8 mouse cellular contexts compared by ENCODE assay signal in the genomic region with DNA sequence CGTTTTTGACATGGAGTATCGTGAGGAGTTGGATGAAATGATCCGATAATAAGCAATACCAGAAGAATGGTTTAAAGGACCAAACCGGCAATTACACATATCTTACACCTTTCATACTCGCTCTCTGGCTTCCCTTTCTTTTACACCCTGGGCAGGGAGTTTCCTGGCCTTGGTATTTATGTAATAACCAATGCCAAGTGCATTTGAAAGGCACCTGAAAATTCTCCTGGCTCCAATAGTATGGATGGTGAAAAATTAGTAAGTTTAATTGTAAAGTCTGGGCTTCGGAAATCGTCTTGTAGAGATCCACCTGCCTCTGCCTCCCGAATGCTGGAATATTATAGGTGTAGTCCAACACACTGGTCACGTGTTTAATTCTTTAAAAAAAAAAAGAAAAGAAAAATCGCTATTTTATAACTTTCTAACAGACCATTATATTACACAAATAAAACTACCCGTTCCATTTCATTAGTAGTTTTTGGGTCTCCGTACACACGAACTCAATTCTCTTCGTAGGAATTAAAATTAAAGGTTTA. TPM values are rescaled to one million over a fixed set of nuclear protein-coding genes. Genes with fewer than 3 reads are reported as not detected.
DNase-seq lines count a peak whose midpoint lies in the region; ATAC-seq lines count a peak whose summit lies in the region.

No protein-coding gene starts in this region.

- H3K36me3 ChIP-seq in kidney, embryonic 15.5 days: no peaks in the 10 kb centered on the region
- no peaks in the 10 kb centered on the region for H3K36me3 ChIP-seq in macrophage (ENCODE audit: inconsistent target)

- H3K4me1 ChIP-seq in kidney, embryonic 15.5 days: peaks cover 25% of the 10 kb centered on the region

- peak overlapping the region; percentile 40 for H3K9ac ChIP-seq in kidney, embryonic 15.5 days

- no peaks in the 10 kb centered on the region for H3K79me2 ChIP-seq in macrophage (ENCODE audit: inconsistent target)

- H3K27me3 ChIP-seq in kidney, embryonic 15.5 days: no peaks in the 10 kb centered on the region

- peak overlapping the region; percentile 63 for H3K4me3 ChIP-seq in kidney, embryonic 15.5 days (replicated peaks)
- H3K4me3 ChIP-seq in macrophage (ENCODE audit: inconsistent target): peak overlapping the region; percentile 63

- intact Hi-C loops in heart, postnatal 10 days (cut with DNase I): loop anchor here (2.0 kb wide), 1 partner anchor 32 kb away; no protein-coding TSS in a partner anchor

- no peak overlapping the region; the same call in 1 of the 2 replicates for H3K27ac ChIP-seq in kidney, embryonic 15.5 days
- no peak overlapping the region for H3K27ac ChIP-seq in macrophage

- no peak for DNase-seq in kidney, postnatal 25 days
- DNase-seq in brain, adult 2 months (ENCODE audit: low read depth, low spot score): peak; percentile 32
- DNase-seq in heart, postnatal 10 days: peak; percentile 17 to 31
- no peak for DNase-seq in frontal cortex, postnatal 25 days (ENCODE audit: low spot score in 2 of 2)
- DNase-seq in thymus, postnatal 36 days: no peak
- no peak for DNase-seq in yolk sac, embryonic 10.5 days (ENCODE audit: low spot score)

- peak overlapping the region; percentile 92 for H3K4me2 ChIP-seq in kidney, embryonic 15.5 days

- 6% methylated on average over 14 of the region's 14 CpGs for WGBS in kidney, embryonic 15.5 days
- WGBS in macrophage (ENCODE audit: missing documents): 2% methylated on average over 14 of the region's 14 CpGs

- H3K9me3 ChIP-seq in kidney, embryonic 15.5 days (replicated peaks): no peaks in the 10 kb centered on the region

- no peak for ATAC-seq in kidney, embryonic 15.5 days (replicated peaks; ENCODE audit: low FRiP score)

RNA-seq across cellular contexts. Expression of gene Trim27, which starts 10.1 kb away (rescaled TPM):
- 136 and 139 TPM in 2 replicates for polyA plus RNA-seq in kidney, embryonic 15.5 days (2015; fragmentation: Nextera tagmentation; extraction: Ambion mirVana)
- total RNA-seq in heart, postnatal 10 days (2021): 10 to 100 TPM; 26.9 to 33.6 TPM
- total RNA-seq in macrophage (2018; cell fraction: chromatin; rRNA removed): 10 to 100 TPM in 24 of 26 experiments, 1 to 10 TPM in 2; 4.3 to 52.1 (median 25.5) TPM
- total RNA-seq in macrophage (2018; cell fraction: cytosol; rRNA removed): 10 to 100 TPM; 22.7 to 50.8 (median 44.2) TPM
- total RNA-seq in macrophage (2018; cell fraction: nucleus; rRNA removed): 10 to 100 TPM in 25 of 26 experiments, 1 to 10 TPM in 1; 9.8 to 66.8 (median 25.0) TPM
- polyA plus RNA-seq in macrophage (2018): 29.7 to 59.8 TPM (median 37.0 TPM) in 3 replicates

RNA-seq across cellular contexts. Expression of gene Olfr1368, which starts 23.5 kb away (rescaled TPM):
- not detected in 2 replicates for polyA plus RNA-seq in kidney, embryonic 15.5 days (2015; fragmentation: Nextera tagmentation; extraction: Ambion mirVana)
- not detected for total RNA-seq in heart, postnatal 10 days (2021)
- total RNA-seq in macrophage (2018; cell fraction: chromatin; rRNA removed): not detected
- total RNA-seq in macrophage (2018; cell fraction: cytosol; rRNA removed): not detected
- total RNA-seq in macrophage (2018; cell fraction: nucleus; rRNA removed): not detected
- not detected in 3 replicates for polyA plus RNA-seq in macrophage (2018)

RNA-seq across cellular contexts. Expression of gene Olfr263, which starts 39.8 kb away (rescaled TPM):
- not detected in 2 replicates for polyA plus RNA-seq in kidney, embryonic 15.5 days (2015; fragmentation: Nextera tagmentation; extraction: Ambion mirVana)
- total RNA-seq in heart, postnatal 10 days (2021): not detected
- total RNA-seq in macrophage (2018; cell fraction: chromatin; rRNA removed): not detected
- not detected for total RNA-seq in macrophage (2018; cell fraction: cytosol; rRNA removed)
- not detected for total RNA-seq in macrophage (2018; cell fraction: nucleus; rRNA removed)
- polyA plus RNA-seq in macrophage (2018): not detected in 3 replicates

RNA-seq across cellular contexts. Expression of gene Olfr1369-ps1, which starts 57.9 kb away (rescaled TPM):
- 0.05 TPM in 1 of 2 replicates, not detected in the other for polyA plus RNA-seq in kidney, embryonic 15.5 days (2015; fragmentation: Nextera tagmentation; extraction: Ambion mirVana)
- total RNA-seq in heart, postnatal 10 days (2021): not detected
- not detected for total RNA-seq in macrophage (2018; cell fraction: chromatin; rRNA removed)
- total RNA-seq in macrophage (2018; cell fraction: cytosol; rRNA removed): not detected
- not detected for total RNA-seq in macrophage (2018; cell fraction: nucleus; rRNA removed)
- polyA plus RNA-seq in macrophage (2018): not detected in 3 replicates

Comparison
In these comparisons a context has a peak if more than half of its experiments do, and no peak if none do; other contexts are left out.
1. DNase-seq: peak in brain, adult 2 months (single experiment) and heart, postnatal 10 days (2 of 2); none in kidney, postnatal 25 days (0 of 2), frontal cortex, postnatal 25 days (0 of 2), thymus, postnatal 36 days (0 of 2) and yolk sac, embryonic 10.5 days (single experiment).